Mouse (Mus musculus) C2C12 (cell line): ENCODE data around the gene Tmem218.

Experiments used
- CEBPB ChIP-seq: IDR thresholded peaks from one replicate; pipeline ENCODE4 v1.6.1; 2011; ENCODE audit warnings: low read depth, mild to moderate bottlenecking, control low read depth, moderate library complexity
- CTCF ChIP-seq: IDR thresholded peaks from one replicate; pipeline ENCODE4 v1.5.1; 2011; ENCODE audit not compliant: control insufficient read depth, insufficient read depth, insufficient read length
- FOSL1 ChIP-seq: IDR thresholded peaks from one replicate; pipeline ENCODE4 v1.8.0; 2011; ENCODE audit warnings: mild to moderate bottlenecking, low read length; ENCODE audit not compliant: poor library complexity, insufficient read depth, severe bottlenecking
- MAX ChIP-seq: IDR thresholded peaks from one replicate; pipeline ENCODE4 v1.6.1; 2011; ENCODE audit warnings: mild to moderate bottlenecking, control low read depth
- MYOD1 ChIP-seq: IDR thresholded peaks from one replicate; pipeline ENCODE4 v1.6.1; 2011; ENCODE audit warnings: low read depth; ENCODE audit not compliant: control insufficient read depth, insufficient read length
- MYOG ChIP-seq: IDR thresholded peaks from one replicate; pipeline ENCODE4 v1.6.1; 2011; ENCODE audit not compliant: control insufficient read depth, insufficient read length; ENCODE audit errors: extremely low read depth
- USF1 ChIP-seq: IDR thresholded peaks from one replicate; pipeline ENCODE4 v1.6.1; 2011; ENCODE audit warnings: low read depth, mild to moderate bottlenecking, control low read depth, moderate library complexity

- TF ChIP-seq CTCF: no peak
- no peak for TF ChIP-seq USF1
- no peak for TF ChIP-seq MAX
- no peak for TF ChIP-seq MYOG
- TF ChIP-seq CEBPB: no peak
- TF ChIP-seq FOSL1: no peak
- no peak for TF ChIP-seq MYOD1
These were observed 58.6 kb downstream of the Tmem218 start for GRCm38 (mm10) chr9:37266622-37267021.
